Mouse (Mus musculus) liver, embryonic 13.5 days (tissue): ENCODE measurements around the gene Gm10639. TPM values are rescaled to one million over a fixed set of nuclear protein-coding genes. Genes with fewer than 3 reads are reported as not detected.
"Not testable (repeated sequence)": the region's sequence is repeated elsewhere in the genome, so short reads cannot be mapped to it uniquely, and the experiment has no call there.

Experiments used
- ATAC-seq: fragments of 200-750 bp; cut with Nextera tagmentation; 2 replicates; pipeline ENCODE4 v1.8.0; 2017; ENCODE audit warnings: low read depth, mild to moderate bottlenecking, moderate number of reproducible peaks, moderate library complexity
- DNase-seq: peaks from one replicate; pipeline ENCODE4 v3.0.0; 2022
- H3K27ac ChIP-seq: fragments of 300-500 bp; sonication (generic); 2 replicates; pipeline ENCODE4 v1.5.1; 2015; ENCODE audit warnings: moderate library complexity, mild to moderate bottlenecking, inconsistent platforms
- H3K27me3 ChIP-seq: fragments of 300-500 bp; sonication (generic); 2 replicates; pipeline ENCODE4 v1.6.1; 2015; ENCODE audit warnings: mild to moderate bottlenecking, inconsistent platforms
- H3K36me3 ChIP-seq: fragments of 300-500 bp; sonication (generic); 2 replicates; pipeline ENCODE4 v1.6.1; 2015; ENCODE audit warnings: mild to moderate bottlenecking, inconsistent platforms
- H3K4me1 ChIP-seq: fragments of 300-500 bp; sonication (generic); replicated peaks from 2 replicates; pipeline ENCODE4 v1.6.1; 2015; ENCODE audit warnings: inconsistent platforms
- H3K4me2 ChIP-seq: fragments of 300-500 bp; sonication (generic); 2 replicates; pipeline ENCODE4 v1.6.1; 2015; ENCODE audit warnings: inconsistent platforms, mild to moderate bottlenecking, moderate library complexity
- H3K4me3 ChIP-seq: fragments of 300-500 bp; sonication (generic); replicated peaks from 2 replicates; pipeline ENCODE4 v1.5.1; 2015; ENCODE audit warnings: mild to moderate bottlenecking, inconsistent platforms
- H3K9ac ChIP-seq: fragments of 300-500 bp; sonication (generic); 2 replicates; pipeline ENCODE4 v1.6.1; 2015; ENCODE audit warnings: mild to moderate bottlenecking, inconsistent platforms
- H3K9me3 ChIP-seq: fragments of 300-500 bp; sonication (generic); replicated peaks from 2 replicates; pipeline ENCODE4 v1.6.1; 2016; ENCODE audit warnings: inconsistent platforms
- WGBS: fragments of 180-500 bp; shearing (Covaris S2); methylation state at CpG from one replicate; pipeline ENCODE4 v1.1.7; 2015; ENCODE audit not compliant: insufficient replicate concordance; 5-methylcytosine and 5-hydroxymethylcytosine counted together
- polyA plus RNA-seq: library from polyadenylated mRNA; unstranded; fragments of >200 nt; fragmentation: Nextera tagmentation; extraction: Ambion mirVana; gene quantifications from 2 replicates; pipeline ENCODE4 v1.2.1, GENCODE M21; 2015

Gene Gm10639
- polyA plus RNA-seq, 1 experiment from 2014 or later, result not detected

- not testable (repeated sequence) for DNase-seq, H3K27ac ChIP-seq
- 48% methylated on average over 1 of the region's 1 CpGs for WGBS
Measured at GRCm38 (mm10) chr9:78299143-78299542, 9.4 kb downstream of the Gm10639 start.

GRCm38 (mm10) chr9:78308122-78308521, 18.4 kb downstream of the Gm10639 start:
- H3K4me1 ChIP-seq, H3K4me2 ChIP-seq, H3K9ac ChIP-seq, H3K9me3 ChIP-seq, ATAC-seq, H3K27me3 ChIP-seq, H3K27ac ChIP-seq, DNase-seq, H3K36me3 ChIP-seq, H3K4me3 ChIP-seq: not testable (repeated sequence)
- 54% methylated on average over 3 of the region's 3 CpGs for WGBS

More at GRCm38 (mm10) chr9:78299143-78299542, 9.4 kb downstream of the Gm10639 start:
- not testable (repeated sequence) for ATAC-seq, H3K4me2 ChIP-seq, H3K9me3 ChIP-seq, H3K4me3 ChIP-seq, H3K4me1 ChIP-seq, H3K9ac ChIP-seq, H3K36me3 ChIP-seq, H3K27me3 ChIP-seq

- WGBS, result 45% methylated on average over 2 of the region's 2 CpGs
- H3K27me3 ChIP-seq, result no peaks in the 10 kb centered on the region
Measured at GRCm38 (mm10) chr9:78314696-78315095, 25.0 kb downstream of the Gm10639 start, which contains the start of gene Omt2a. TSS of gene Omt2a (minus strand) at chr9:78314796.

GRCm38 (mm10) chr9:78319499-78319898, 29.8 kb downstream of the Gm10639 start:
- Histone ChIP-seq H3K9me3 (no peaks in the 10 kb centered on the region), H3K4me3 (no peak overlapping the region), H3K36me3 (no peaks in the 10 kb centered on the region), H3K4me2 (no peak overlapping the region), H3K27me3 (no peaks in the 10 kb centered on the region), H3K4me1 (no peaks in the 10 kb centered on the region), H3K9ac (no peak overlapping the region), H3K27ac (no peak overlapping the region)
- WGBS, result 8% methylated on average over 1 of the region's 1 CpGs
- ATAC-seq (no peak), DNase-seq (no peak)

More at GRCm38 (mm10) chr9:78314696-78315095, 25.0 kb downstream of the Gm10639 start, which contains the start of gene Omt2a:
- ATAC-seq (no peak), DNase-seq (no peak)
- no peak within 1 kb of the TSS for H3K4me2 ChIP-seq
- H3K9me3 ChIP-seq, result no peaks in the 10 kb centered on the region
- H3K9ac ChIP-seq, result no peak within 1 kb of the TSS
- H3K36me3 ChIP-seq, result no peaks in the 10 kb centered on the region
- no peak within 1 kb of the TSS for H3K27ac ChIP-seq
- H3K4me1 ChIP-seq, result no peaks in the 10 kb centered on the region
- H3K4me3 ChIP-seq, result no peak within 1 kb of the TSS

GRCm38 (mm10) chr9:78327289-78327688, 37.6 kb downstream of the Gm10639 start, which contains the start of gene Omt2b:
TSS of gene Omt2b (plus strand) at chr9:78327589.
- H3K4me2 ChIP-seq, H3K4me3 ChIP-seq, H3K4me1 ChIP-seq, ATAC-seq, H3K27ac ChIP-seq, H3K9me3 ChIP-seq, DNase-seq, H3K27me3 ChIP-seq, H3K9ac ChIP-seq, H3K36me3 ChIP-seq: not testable (repeated sequence)
- 77% methylated on average over 1 of the region's 1 CpGs for WGBS

- not testable (repeated sequence) for H3K9ac ChIP-seq, H3K36me3 ChIP-seq, H3K4me1 ChIP-seq, H3K4me2 ChIP-seq, H3K27me3 ChIP-seq, ATAC-seq, H3K27ac ChIP-seq, DNase-seq, H3K4me3 ChIP-seq, H3K9me3 ChIP-seq
Measured at GRCm38 (mm10) chr9:78337050-78337449, 47.3 kb downstream of the Gm10639 start.

- not testable (repeated sequence) for H3K27me3 ChIP-seq, H3K4me1 ChIP-seq, H3K9ac ChIP-seq, H3K4me2 ChIP-seq, ATAC-seq, H3K9me3 ChIP-seq, H3K4me3 ChIP-seq, H3K36me3 ChIP-seq, H3K27ac ChIP-seq
- WGBS, result 16% methylated on average over 8 of the region's 8 CpGs
- DNase-seq, result peak; percentile 7
Measured at GRCm38 (mm10) chr9:78340324-78340723, 50.6 kb downstream of the Gm10639 start.

- DNase-seq, H3K27ac ChIP-seq, H3K4me2 ChIP-seq, H3K4me3 ChIP-seq, H3K9me3 ChIP-seq, H3K4me1 ChIP-seq, ATAC-seq, H3K9ac ChIP-seq, H3K36me3 ChIP-seq, H3K27me3 ChIP-seq: not testable (repeated sequence)
- WGBS, result 63% methylated on average over 4 of the region's 4 CpGs
Measured at GRCm38 (mm10) chr9:78342494-78342893, 52.8 kb downstream of the Gm10639 start.

- not testable (repeated sequence) for H3K4me2 ChIP-seq, H3K4me3 ChIP-seq, DNase-seq, H3K27ac ChIP-seq, H3K9ac ChIP-seq, H3K4me1 ChIP-seq, ATAC-seq, H3K9me3 ChIP-seq, H3K27me3 ChIP-seq, H3K36me3 ChIP-seq
- WGBS, result 56% methylated on average over 9 of the region's 9 CpGs
Measured at GRCm38 (mm10) chr9:78343055-78343454, 53.3 kb downstream of the Gm10639 start.

GRCm38 (mm10) chr9:78345235-78345634, 55.5 kb downstream of the Gm10639 start:
- ATAC-seq, result not testable (repeated sequence)
- WGBS, result 32% methylated on average over 4 of the region's 4 CpGs

GRCm38 (mm10) chr9:78347004-78347403, 57.3 kb downstream of the Gm10639 start:
- WGBS, result 59% methylated on average over 3 of the region's 3 CpGs
- no peak for ATAC-seq

More at GRCm38 (mm10) chr9:78345235-78345634, 55.5 kb downstream of the Gm10639 start:
- H3K4me2 ChIP-seq, H3K27me3 ChIP-seq, H3K36me3 ChIP-seq, H3K4me3 ChIP-seq, H3K9ac ChIP-seq, DNase-seq, H3K27ac ChIP-seq, H3K9me3 ChIP-seq, H3K4me1 ChIP-seq: not testable (repeated sequence)

GRCm38 (mm10) chr9:78348206-78349004, 58.7 kb downstream of the Gm10639 start:
- not testable (repeated sequence) for ATAC-seq, DNase-seq

More at GRCm38 (mm10) chr9:78347004-78347403, 57.3 kb downstream of the Gm10639 start:
- H3K36me3 ChIP-seq, result no peaks in the 10 kb centered on the region
- no peak overlapping the region for H3K4me3 ChIP-seq
- H3K9ac ChIP-seq, result no peak overlapping the region
- H3K9me3 ChIP-seq, result no peaks in the 10 kb centered on the region
- no peak overlapping the region for H3K27ac ChIP-seq
- H3K4me1 ChIP-seq, result no peaks in the 10 kb centered on the region
- H3K27me3 ChIP-seq, result no peaks in the 10 kb centered on the region
- H3K4me2 ChIP-seq, result no peak overlapping the region
- DNase-seq, result no peak

More at GRCm38 (mm10) chr9:78348206-78349004, 58.7 kb downstream of the Gm10639 start:
- H3K36me3 ChIP-seq, H3K9me3 ChIP-seq, H3K9ac ChIP-seq, H3K27me3 ChIP-seq, H3K4me3 ChIP-seq, H3K4me1 ChIP-seq, H3K27ac ChIP-seq, H3K4me2 ChIP-seq: not testable (repeated sequence)
- 41% methylated on average over 6 of the region's 6 CpGs for WGBS
